Mouse (Mus musculus) CH12.LX (cell line): ENCODE measurements around the gene Lypd4. TPM values are rescaled to one million over a fixed set of nuclear protein-coding genes. Genes with fewer than 3 reads are reported as not detected.

Experiments used
- DNase-seq: peaks from one replicate; pipeline ENCODE4 v3.0.0-alpha.2; 2013; ENCODE audit errors: extremely low read depth
- H3K27ac ChIP-seq: 2 replicates; pipeline ENCODE4 v1.5.1; 2012; ENCODE audit warnings: low read depth, mild to moderate bottlenecking, control low read depth, moderate library complexity; ENCODE audit not compliant: insufficient read depth
- H3K27me3 ChIP-seq: replicated peaks from 2 replicates; pipeline ENCODE3; 2012; ENCODE audit warnings: inconsistent platforms
- H3K36me3 ChIP-seq, 2 experiments: replicated peaks in 1 of 2; 2 replicates each; pipeline versions ENCODE3 to v1.6.1; 2012; ENCODE audit warnings: inconsistent platforms in 1 of 2, low read length in 1 of 2, mild to moderate bottlenecking in 1 of 2, mixed read lengths in 1 of 2, moderate library complexity in 1 of 2; ENCODE audit not compliant: control insufficient read depth in 1 of 2, insufficient read depth in 1 of 2
- H3K4me1 ChIP-seq, 2 experiments: 2 replicates each; pipeline ENCODE4 v1.6.1; 2012; ENCODE audit warnings: inconsistent platforms in 1 of 2, moderate library complexity in 1 of 2; ENCODE audit not compliant: insufficient read depth in 2 of 2, control insufficient read depth in 1 of 2
- H3K4me2 ChIP-seq: 2 replicates; pipeline ENCODE4 v1.6.1; 2012; ENCODE audit warnings: low read depth, mild to moderate bottlenecking, control low read depth; ENCODE audit not compliant: poor library complexity, insufficient read depth, severe bottlenecking
- H3K4me3 ChIP-seq, 3 experiments: fragments of 150-350 bp in 1 of 3; sonication (generic) in 1 of 3; replicated peaks in 1 of 3; 2 replicates each; pipeline versions ENCODE3 to v1.5.1; 2011 to 2012; ENCODE audit warnings: low read depth in 2 of 3, low read length in 2 of 3, mild to moderate bottlenecking in 2 of 3, moderate library complexity in 2 of 3, control low read depth in 1 of 3, improper control_type of control experiment in 1 of 3, inconsistent platforms in 1 of 3, mixed read lengths in 1 of 3; ENCODE audit not compliant: poor library complexity in 1 of 3
- H3K79me2 ChIP-seq: replicated peaks from 2 replicates; pipeline ENCODE4 v1.6.1; 2012; ENCODE audit warnings: mild to moderate bottlenecking, moderate library complexity; ENCODE audit not compliant: control insufficient read depth, poor library complexity, insufficient read depth, severe bottlenecking; ENCODE audit errors: extremely low read depth
- H3K9ac ChIP-seq: 2 replicates; pipeline ENCODE4 v1.6.1; 2012; ENCODE audit warnings: low read depth, mild to moderate bottlenecking, control low read depth, moderate library complexity; ENCODE audit not compliant: insufficient read depth
- H3K9me3 ChIP-seq: replicated peaks from 2 replicates; pipeline ENCODE3; 2012; ENCODE audit warnings: low read length, inconsistent platforms, mixed read lengths
- BHLHE40 ChIP-seq: IDR thresholded peaks from 2 replicates; pipeline ENCODE4 v1.6.1; 2011; ENCODE audit warnings: mild to moderate bottlenecking, low read depth, low read length, improper control_type of control experiment
- CTCF ChIP-seq, 2 experiments: IDR thresholded peaks in 1 of 2; conservative IDR thresholded peaks in 1 of 2; 2 replicates each; pipeline ENCODE4 v1.5.1; 2011 to 2012; ENCODE audit warnings: low read depth in 2 of 2, low read length in 2 of 2, improper control_type of control experiment in 1 of 2, inconsistent platforms in 1 of 2, mild to moderate bottlenecking in 1 of 2, moderate library complexity in 1 of 2
- ELF1 ChIP-seq: IDR thresholded peaks from 2 replicates; pipeline ENCODE4 v1.6.1; 2014; ENCODE audit warnings: low read depth, mild to moderate bottlenecking, inconsistent platforms, low read length, improper control_type of control experiment
- EP300 ChIP-seq: IDR thresholded peaks from 2 replicates; pipeline ENCODE4 v1.6.1; 2011; ENCODE audit warnings: low read length, improper control_type of control experiment
- ETS1 ChIP-seq: conservative IDR thresholded peaks from 2 replicates; pipeline ENCODE4 v1.6.1; 2012; ENCODE audit warnings: low read depth, mild to moderate bottlenecking, inconsistent platforms, low read length, improper control_type of control experiment, moderate library complexity
- HCFC1 ChIP-seq: IDR thresholded peaks from 2 replicates; pipeline ENCODE4 v1.6.1; 2012; ENCODE audit warnings: low read depth, mild to moderate bottlenecking, inconsistent platforms, low read length, improper control_type of control experiment
- IRF4 ChIP-seq: IDR thresholded peaks from 2 replicates; pipeline ENCODE4 v1.6.1; 2014; ENCODE audit warnings: low read depth, mild to moderate bottlenecking, inconsistent platforms, low read length, improper control_type of control experiment
- JUND ChIP-seq: conservative IDR thresholded peaks from 2 replicates; pipeline ENCODE4 v1.6.1; 2011; ENCODE audit warnings: low read depth, low read length, improper control_type of control experiment
- KAT2A ChIP-seq: IDR thresholded peaks from 2 replicates; pipeline ENCODE4 v1.6.1; 2012; ENCODE audit warnings: low read length, improper control_type of control experiment, inconsistent platforms; ENCODE audit not compliant: insufficient replicate concordance
- MAZ ChIP-seq: IDR thresholded peaks from 2 replicates; pipeline ENCODE4 v1.6.1; 2012; ENCODE audit warnings: low read depth, mild to moderate bottlenecking, inconsistent platforms, low read length, improper control_type of control experiment, moderate library complexity
- MEF2A ChIP-seq: IDR thresholded peaks from 2 replicates; pipeline ENCODE4 v1.6.1; 2014; ENCODE audit warnings: low read depth, mild to moderate bottlenecking, inconsistent platforms, low read length, improper control_type of control experiment, borderline replicate concordance
- MXI1 ChIP-seq: IDR thresholded peaks from 2 replicates; pipeline ENCODE4 v1.6.1; 2011; ENCODE audit warnings: mild to moderate bottlenecking, low read depth, low read length, improper control_type of control experiment
- NELFE ChIP-seq: IDR thresholded peaks from 2 replicates; pipeline ENCODE4 v1.6.1; 2011; ENCODE audit warnings: low read depth, low read length, improper control_type of control experiment
- NRF1 ChIP-seq: IDR thresholded peaks from 2 replicates; pipeline ENCODE4 v1.6.1; 2014; ENCODE audit warnings: low read depth, mild to moderate bottlenecking, inconsistent platforms, low read length, improper control_type of control experiment, moderate library complexity
- POLR2A ChIP-seq: IDR thresholded peaks from 2 replicates; pipeline ENCODE4 v1.6.1; 2011; ENCODE audit warnings: low read depth, mild to moderate bottlenecking, improper control_type of control experiment, low read length
- POLR2AphosphoS2 ChIP-seq: IDR thresholded peaks from 2 replicates; pipeline ENCODE4 v1.6.1; 2011; ENCODE audit warnings: low read depth, low read length, improper control_type of control experiment
- TCF12 ChIP-seq: IDR thresholded peaks from 2 replicates; pipeline ENCODE4 v1.6.1; 2014; ENCODE audit warnings: low read depth, mild to moderate bottlenecking, inconsistent platforms, low read length, improper control_type of control experiment
- UBTF ChIP-seq: IDR thresholded peaks from 2 replicates; pipeline ENCODE4 v1.6.1; 2012; ENCODE audit warnings: low read depth, mild to moderate bottlenecking, inconsistent platforms, low read length, improper control_type of control experiment, moderate library complexity
- USF2 ChIP-seq: conservative IDR thresholded peaks from 2 replicates; pipeline ENCODE4 v1.6.1; 2011; ENCODE audit warnings: low read depth, low read length, improper control_type of control experiment
- ZC3H11A ChIP-seq: IDR thresholded peaks from 2 replicates; pipeline ENCODE4 v1.6.1; 2012; ENCODE audit warnings: low read depth, mild to moderate bottlenecking, inconsistent platforms, low read length, improper control_type of control experiment
- ZNF384 ChIP-seq: IDR thresholded peaks from 2 replicates; pipeline ENCODE4 v1.6.1; 2012; ENCODE audit warnings: low read depth, low read length, improper control_type of control experiment, inconsistent platforms
- dilution Hi-C: fragments of 300-500 bp; cut with MboI; formaldehyde crosslinking; loops from 2 replicates; pipeline ENCODE4 v1.14.3; 2020; ENCODE audit warnings: low sequenced_read_pairs; ENCODE audit not compliant: extremely low pct_unique_long_range_greater_than_20kb, extremely low pct_ligation_motif_present
- in situ Hi-C: fragments of 300-500 bp; cut with MboI; formaldehyde crosslinking; loops from 3 replicates; pipeline ENCODE4 v1.14.3; 2019; ENCODE audit warnings: low sequenced_read_pairs, low pct_ligation_motif_present, low pct_unique_long_range_greater_than_20kb, mixed read lengths
- polyA plus RNA-seq: library from polyadenylated mRNA; unstranded; fragments of >175 nt; gene quantifications from 2 replicates; pipeline ENCODE4 v1.2.1, GENCODE M21; 2012; ENCODE audit warnings: low read depth; ENCODE audit not compliant: insufficient read length
- total RNA-seq, 2 experiments: library from RNA; depleted of rRNA; stranded (reverse); fragments of 300-350 nt in 1 of 2; fragments of >200 nt in 1 of 2; gene quantifications; 2 replicates each; pipeline ENCODE4 v1.2.3; 2012 to 2014

Gene Lypd4
- total and polyA plus RNA-seq, 3 experiments = not detected

DNA sequence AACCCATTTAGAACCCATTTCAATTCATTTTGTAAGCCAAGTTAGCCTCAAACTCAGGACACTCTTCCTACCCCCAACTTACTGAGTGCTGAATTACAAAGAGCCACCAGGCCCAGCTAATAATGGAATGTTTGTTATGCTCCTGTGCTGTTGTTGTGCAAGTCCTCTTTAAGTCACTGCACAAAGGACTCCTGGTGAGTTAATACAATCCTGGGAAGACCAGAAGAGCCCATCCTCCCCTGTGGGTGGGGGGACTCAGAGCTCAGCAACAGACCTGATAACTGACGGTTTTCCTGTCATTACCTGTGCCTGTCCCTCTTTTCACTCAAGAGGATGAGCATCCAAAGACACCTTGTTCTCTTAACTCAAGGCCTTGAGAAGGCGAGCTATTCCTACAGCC lies 9.9 kb upstream of the Lypd4 start:
- Histone ChIP-seq H3K27me3 (peaks cover 4% of the 10 kb centered on the region), H3K4me3 (no peak overlapping the region)
- dilution Hi-C loops = no loop called here

GRCm38 (mm10) chr7:24877588-24877987 lies 7.8 kb upstream of the Lypd4 start:
- H3K4me3 ChIP-seq = no peak overlapping the region
- dilution Hi-C loops (no loop called here), in situ Hi-C loops (no loop called here)
- no peaks in the 10 kb centered on the region for H3K79me2 ChIP-seq
- no peak overlapping the region for H3K9ac ChIP-seq
- no peaks in the 10 kb centered on the region for H3K36me3 ChIP-seq
- peaks cover 2% of the 10 kb centered on the region in 2 experiments; a peak in 1 of 4 replicates for H3K4me1 ChIP-seq
- H3K27me3 ChIP-seq = peaks cover 7% of the 10 kb centered on the region
- no peak overlapping the region for H3K4me2 ChIP-seq
- TF ChIP-seq MAZ (no peak), BHLHE40 (no peak), UBTF (no peak), JUND (no peak), ETS1 (no peak), MEF2A (no peak), IRF4 (no peak), POLR2AphosphoS2 (no peak)
- no peak overlapping the region for H3K27ac ChIP-seq
- DNase-seq = no peak
- no peaks in the 10 kb centered on the region for H3K9me3 ChIP-seq

More for the DNA sequence above, 9.9 kb upstream of the Lypd4 start:
- no peak for DNase-seq
- TF ChIP-seq POLR2AphosphoS2 = no peak
- no peak for TF ChIP-seq ELF1
- no peak for TF ChIP-seq USF2
- TF ChIP-seq EP300 = no peak
- TF ChIP-seq HCFC1 = no peak
- no peak for TF ChIP-seq ZNF384
- no peak for TF ChIP-seq NRF1
- no peak for TF ChIP-seq TCF12
- no peak for TF ChIP-seq MXI1
- no peak for TF ChIP-seq KAT2A
- no peak for TF ChIP-seq MAZ
- TF ChIP-seq POLR2A = no peak
- no peak for TF ChIP-seq NELFE
- TF ChIP-seq UBTF = no peak
- no peak for TF ChIP-seq MEF2A
- no peak for TF ChIP-seq ZC3H11A
- no peak for TF ChIP-seq CTCF (conservative IDR thresholded peaks at IDR 0.05 in 1 of 2, IDR thresholded peaks at IDR 0.05 in 1 of 2; ENCODE audit: low read depth in 2 of 2, low read length in 2 of 2)
- H3K79me2 ChIP-seq = peaks cover 2% of the 10 kb centered on the region
- no peaks in the 10 kb centered on the region; a peak in 1 of 4 replicates for H3K4me1 ChIP-seq
- no peaks in the 10 kb centered on the region for H3K9me3 ChIP-seq
- in situ Hi-C loops = loop anchor here (5.0 kb wide), 1 partner anchor 32 kb away; no protein-coding TSS in a partner anchor
- H3K4me2 ChIP-seq = no peak overlapping the region
- H3K9ac ChIP-seq = no peak overlapping the region
- no peak overlapping the region for H3K27ac ChIP-seq
- no peaks in the 10 kb centered on the region for H3K36me3 ChIP-seq
